ENCODE assay signal across 8 mouse cellular contexts in genomic region chr10:83219729-83220128, GRCm38 (mm10).
DNase-seq lines count a peak whose midpoint lies in the region; ATAC-seq and TF ChIP-seq lines count a peak whose summit lies in the region.

No protein-coding gene starts in this region.

- no peak overlapping the region for H3K4me3 ChIP-seq in E14TG2a.4 (replicated peaks; ENCODE audit: low read length)

- TF ChIP-seq CTCF in E14TG2a.4 (conservative IDR thresholded peaks at IDR 0.05; ENCODE audit: low read length), result peak; percentile 85

- DNase-seq in adrenal gland, adult 2 months, result peak; percentile 59
- peak; percentile 75 for DNase-seq in embryo, embryonic 11 days
- peak; percentile 54 to 75 for DNase-seq in heart, postnatal 14 days
- peak; percentile 40 to 79 for DNase-seq in layer of hippocampus, adult 18-20 months (ENCODE audit: low spot score in 2 of 2)
- DNase-seq in retina, postnatal 7 days (ENCODE audit: low read depth, low spot score), result peak; percentile 57
- DNase-seq in yolk sac, embryonic 10.5 days (ENCODE audit: low spot score), result peak; percentile 66

- H3K27me3 ChIP-seq in E14TG2a.4 (ENCODE audit: insufficient read depth, low read length), result no peaks in the 10 kb centered on the region

- no peaks in the 10 kb centered on the region for H3K9me3 ChIP-seq in E14TG2a.4 (ENCODE audit: low read length)

- ATAC-seq in megakaryocyte, adult 5-6 weeks (ENCODE audit: poor library complexity, severe bottlenecking), result peak; percentile 72

- H3K36me3 ChIP-seq in E14TG2a.4 (ENCODE audit: insufficient read depth, low read length), result no peaks in the 10 kb centered on the region

- no peaks in the 10 kb centered on the region for H3K4me1 ChIP-seq in E14TG2a.4 (replicated peaks; ENCODE audit: low read depth, low read length)

- intact Hi-C loops in heart, postnatal 14 days (cut with DNase I), result no loop called here
